Mouse (Mus musculus): ENCODE results near the gene Aurka.

DNA sequence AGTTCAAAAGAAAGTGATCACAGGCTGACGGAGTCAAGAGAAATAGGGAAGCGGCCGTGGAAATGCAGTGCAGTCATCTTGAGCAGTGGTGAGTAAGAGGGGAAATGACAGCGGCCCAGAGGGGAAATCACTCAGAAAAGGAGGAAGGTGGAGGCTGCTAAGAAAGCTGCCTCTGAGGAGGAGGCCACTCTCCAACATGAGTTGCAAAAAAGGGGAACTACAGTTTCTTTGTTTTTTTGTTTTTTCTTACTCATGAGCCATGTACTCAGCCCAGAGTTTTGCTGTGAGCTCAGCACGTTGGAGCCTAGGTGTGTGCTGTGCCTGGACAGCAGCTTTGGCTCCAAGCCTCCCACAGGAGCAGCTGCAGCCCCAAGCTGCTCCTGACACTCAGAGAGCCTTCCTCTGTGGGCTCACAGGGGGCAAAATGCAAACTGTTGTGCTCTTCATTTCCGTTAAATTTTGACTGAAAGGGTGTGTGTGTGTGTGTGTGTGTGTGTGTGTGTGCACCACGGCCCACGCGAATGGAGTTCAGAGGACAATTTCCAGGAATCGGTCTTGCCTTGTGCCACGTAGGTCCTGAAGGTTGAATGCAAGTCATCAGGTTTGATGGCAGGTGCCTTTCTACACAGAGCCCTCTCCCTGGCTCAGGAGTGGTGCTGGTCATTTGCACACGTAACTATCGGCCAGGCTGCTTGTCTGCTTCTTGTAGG lies 30.9 kb upstream of the Aurka start:
- TF ChIP-seq GATA1 (IDR thresholded peaks at IDR 0.05; ENCODE audit: borderline replicate concordance, low read length) = no peak
- TF ChIP-seq FLI1 (IDR thresholded peaks at IDR 0.05; ENCODE audit: low read length) = no peak
